Mouse (Mus musculus): ENCODE measurements at regions not wholly inside any gene's neighbourhood (a gene's known extent, or its start where the extent isn't known, plus 50 kb on each side); places are given as distances from the start of the nearest gene placed in this dataset.
A peak's percentile ranks its signal among the peaks of the same experiment; 100 is the strongest.

DNA sequence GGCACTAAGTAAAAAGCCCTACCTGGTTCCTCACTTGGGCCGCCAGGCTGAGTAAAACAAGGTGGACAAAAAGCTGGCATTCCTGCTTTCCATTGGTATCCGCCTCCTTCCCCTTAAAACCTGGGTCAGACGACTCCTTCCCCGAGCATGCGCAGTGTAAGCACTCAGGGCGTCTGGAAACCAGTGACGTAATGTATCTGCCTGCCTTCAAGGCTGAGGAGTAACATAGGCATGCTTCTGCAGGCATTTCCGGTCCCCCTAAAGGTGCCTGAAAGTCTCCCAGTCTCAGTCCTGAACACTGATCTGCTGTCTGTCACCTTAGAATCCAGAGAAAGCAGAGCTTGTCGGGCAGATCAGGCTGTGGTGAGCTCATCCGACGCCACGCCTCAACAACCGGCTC is 140.7 kb downstream of the Cd24a start:
- DNase-seq (ENCODE audit: low spot score), result peak; percentile 24

DNA sequence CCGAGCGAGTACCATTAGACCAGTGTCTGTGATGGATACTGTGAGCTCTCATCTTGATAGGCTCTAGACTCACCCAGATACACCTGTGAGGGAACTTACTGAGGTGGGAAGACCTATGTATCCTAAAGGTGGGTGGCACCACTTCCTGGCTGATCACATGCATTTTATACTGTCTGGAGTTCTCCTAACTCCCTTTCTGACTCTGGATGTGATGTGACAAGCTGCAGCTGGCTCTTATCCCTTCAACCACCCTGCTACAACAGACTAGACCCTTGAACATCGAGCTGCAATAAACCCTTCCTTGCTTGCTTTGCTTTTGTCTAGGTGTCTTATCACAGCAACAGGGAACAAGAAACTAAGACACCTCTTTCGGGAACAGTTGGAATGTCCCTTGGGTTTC is 143.3 kb downstream of the Cd24a start:
- no peak for DNase-seq (ENCODE audit: low spot score)

DNA sequence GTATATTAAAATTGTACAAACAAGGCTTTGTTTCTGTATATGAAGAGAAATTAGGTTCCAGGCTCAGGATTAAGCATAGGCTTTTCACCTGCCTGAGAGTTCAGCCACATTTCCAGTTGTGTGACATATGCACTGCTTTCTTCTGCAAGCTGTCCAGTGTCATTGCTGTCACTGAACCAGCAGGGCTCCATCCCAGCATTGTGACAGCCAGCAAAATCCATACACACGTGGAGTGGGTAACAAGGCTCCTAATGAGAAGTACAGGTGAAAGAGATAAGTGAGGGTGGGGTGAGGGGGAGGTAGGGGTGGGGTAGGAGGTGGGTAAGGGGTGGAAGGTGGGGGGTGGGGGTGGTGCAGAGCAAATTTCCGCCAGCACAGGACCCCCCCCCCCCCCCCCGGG is 144.1 kb downstream of the Cd24a start:
- DNase-seq (ENCODE audit: low spot score), result no peak

DNA sequence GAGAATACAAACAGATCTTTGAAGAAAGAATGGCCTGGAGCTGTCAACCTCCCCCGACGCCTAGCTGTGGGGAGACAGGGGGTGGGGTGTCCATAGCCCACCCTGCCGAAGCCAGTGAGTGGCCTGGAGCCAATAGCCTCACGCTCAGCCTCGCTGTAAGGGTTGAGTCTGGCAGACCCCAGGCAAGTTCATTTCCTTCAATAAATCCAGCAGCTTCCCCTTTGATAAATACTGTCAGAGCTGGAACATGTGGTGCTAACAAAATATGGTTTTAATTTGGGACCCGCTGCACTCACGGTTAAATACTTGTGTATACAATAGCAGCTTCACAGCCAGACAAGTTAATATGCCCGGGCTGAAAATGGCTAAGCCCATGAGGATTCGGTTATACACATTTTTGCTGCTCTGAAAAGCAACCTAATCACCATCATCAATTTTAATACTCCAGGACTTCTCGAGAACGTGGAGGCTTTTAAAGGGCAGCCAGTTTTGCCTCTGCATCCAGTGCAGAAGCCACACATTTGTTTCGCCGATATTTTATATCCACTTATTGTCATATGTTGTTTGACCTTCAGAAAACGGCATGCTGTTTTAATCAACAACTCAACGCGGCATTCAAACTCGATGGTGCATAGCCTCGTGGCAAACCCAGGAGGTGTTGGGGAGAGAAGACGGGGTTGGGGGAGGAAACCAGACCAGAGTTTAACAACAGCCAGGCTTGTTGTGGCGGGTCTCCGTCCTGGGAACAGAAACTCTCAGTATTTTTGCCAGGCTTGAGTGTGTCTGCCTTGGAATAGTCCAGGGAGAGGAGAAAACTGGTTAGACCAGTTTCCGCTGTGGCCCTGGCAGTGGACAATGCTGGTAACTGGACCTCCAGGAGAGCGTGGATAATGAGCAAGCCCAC is 144.9 kb downstream of the Cd24a start:
- peak; percentile 31 for DNase-seq (ENCODE audit: low spot score)

DNA sequence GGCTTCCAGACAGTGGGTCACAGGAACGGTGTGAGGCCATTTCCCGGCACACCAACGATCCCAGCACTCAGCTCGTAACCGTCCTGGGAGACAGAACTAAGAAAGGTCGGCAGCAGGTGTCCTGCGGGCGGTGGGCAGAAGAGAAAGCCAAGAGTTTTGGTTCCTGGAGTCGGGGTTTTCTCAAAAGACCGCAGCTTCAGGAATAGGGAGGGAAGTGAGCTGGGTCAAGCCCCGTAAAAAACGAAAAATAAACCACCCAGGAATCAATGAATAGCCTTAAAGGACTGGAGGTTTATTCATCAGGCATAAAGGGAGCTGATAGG is 145.5 kb downstream of the Cd24a start:
- no peak for DNase-seq (ENCODE audit: low spot score)

DNA sequence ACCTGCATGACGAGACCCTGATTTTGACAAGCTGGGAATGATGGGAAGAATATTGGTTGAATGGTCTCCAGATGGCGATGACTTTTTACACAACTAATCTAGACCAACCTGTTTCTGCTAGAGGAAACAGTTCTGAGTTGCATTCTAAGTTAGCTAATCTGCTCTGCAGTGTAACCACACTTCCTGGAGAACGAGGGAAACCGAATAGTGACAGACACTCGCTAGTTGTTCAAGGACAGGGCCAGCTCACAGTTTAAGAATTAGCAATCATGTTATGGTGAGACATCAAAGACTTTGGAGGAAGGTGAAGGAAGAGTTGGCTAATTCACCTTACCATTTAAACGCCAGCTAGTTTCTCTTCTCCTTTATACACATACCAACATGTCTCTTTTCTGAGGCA is 149.7 kb downstream of the Cd24a start:
- DNase-seq (ENCODE audit: low spot score), result no peak

DNA sequence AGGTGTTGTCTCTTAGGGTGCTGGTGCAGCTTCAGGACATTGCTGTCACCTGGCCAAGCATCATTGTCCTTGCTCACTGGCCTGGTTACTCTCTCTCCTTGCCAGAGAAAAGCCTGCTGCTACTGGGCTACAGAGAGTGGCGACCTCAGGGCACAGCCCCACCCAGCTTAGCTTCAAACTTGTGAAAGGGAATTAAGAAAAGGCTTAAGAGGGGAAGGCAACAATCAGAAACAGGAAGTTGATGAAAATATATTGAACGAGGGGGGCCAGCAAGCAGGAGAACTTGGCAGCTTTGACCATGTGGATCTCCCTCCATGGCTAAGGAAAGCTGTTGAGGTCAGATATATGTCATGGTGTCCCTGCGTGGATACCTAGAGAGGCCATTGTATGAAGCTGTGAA is 151.1 kb downstream of the Cd24a start:
- DNase-seq (ENCODE audit: low spot score), result no peak

DNA sequence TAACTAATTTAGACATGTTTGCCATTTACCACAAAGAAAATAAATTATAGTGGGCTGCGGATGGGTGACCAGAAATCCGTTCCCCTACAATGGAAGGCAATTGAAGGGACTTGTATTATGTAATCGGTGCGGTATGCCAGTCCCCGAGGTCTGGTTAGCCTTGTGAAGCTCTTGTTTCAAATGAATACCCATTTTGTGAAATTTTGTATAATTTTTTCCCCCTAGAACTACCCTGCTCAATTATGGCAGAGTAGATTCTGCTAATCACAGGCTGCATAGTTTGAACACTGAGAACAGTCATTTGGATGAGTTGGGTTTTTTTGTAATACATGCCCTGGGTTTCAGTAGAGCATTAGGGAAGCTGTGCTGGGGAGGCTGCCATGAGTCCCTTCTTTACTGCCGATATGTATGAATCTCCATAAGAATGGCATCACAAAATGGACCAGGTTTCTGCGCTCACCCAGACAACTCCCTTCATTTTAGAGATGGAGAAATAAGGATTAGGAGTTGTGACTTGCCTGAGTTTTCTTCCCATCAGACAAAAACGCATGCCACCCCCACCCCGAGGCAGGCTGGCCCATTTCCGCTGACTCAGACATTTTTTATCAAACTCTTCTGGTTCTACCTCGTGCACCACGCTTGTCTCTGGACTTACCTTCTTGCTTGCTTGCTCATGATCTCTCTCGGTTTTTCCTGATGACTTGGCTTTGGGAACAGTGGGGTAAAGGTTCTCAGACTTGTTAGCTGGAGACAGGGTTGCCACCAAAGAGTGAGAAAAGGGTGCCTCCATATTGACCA is 155.7 kb downstream of the Cd24a start:
- DNase-seq (ENCODE audit: low spot score), result no peak

DNA sequence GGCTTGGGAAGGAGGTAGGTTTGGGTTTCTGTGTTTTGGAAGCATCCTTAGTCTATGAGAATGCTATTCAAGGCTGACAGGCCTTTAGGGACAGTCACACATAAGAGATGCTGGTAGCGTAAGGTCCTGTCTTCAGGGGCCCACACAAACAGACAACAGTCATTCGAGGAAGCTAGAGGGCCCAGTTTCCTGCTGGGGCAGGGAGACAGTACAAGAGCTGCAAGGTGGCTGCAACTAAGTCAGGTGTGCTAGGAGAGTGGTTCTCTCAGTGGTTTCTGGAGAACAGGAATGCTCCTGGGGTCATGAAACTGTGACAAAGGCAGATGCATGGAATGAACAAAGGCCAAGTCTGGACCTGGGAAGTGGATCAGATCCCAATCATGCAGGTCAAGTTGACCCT is 161.1 kb downstream of the Cd24a start:
- DNase-seq (ENCODE audit: low spot score), result no peak

DNA sequence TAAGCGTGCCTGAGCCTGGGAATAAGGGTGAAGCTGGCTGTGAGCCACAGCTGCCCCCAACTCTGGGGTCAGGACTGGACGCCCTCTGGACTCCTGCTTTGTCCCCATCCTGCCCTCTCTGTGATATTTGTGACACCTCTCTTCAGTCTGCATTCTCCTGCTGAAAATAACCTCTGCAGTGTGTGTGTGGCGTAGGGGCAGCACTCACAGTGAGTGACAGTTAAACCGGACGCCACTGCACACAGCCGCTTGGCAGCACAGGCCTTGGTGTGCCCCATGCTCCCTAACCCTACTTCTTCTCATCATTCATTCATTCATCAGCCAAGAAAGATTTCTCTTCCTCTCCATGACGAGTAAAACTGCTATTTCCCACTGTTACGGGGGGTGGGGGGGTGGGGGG is 161.6 kb downstream of the Cd24a start:
- no peak for DNase-seq (ENCODE audit: low spot score)

DNA sequence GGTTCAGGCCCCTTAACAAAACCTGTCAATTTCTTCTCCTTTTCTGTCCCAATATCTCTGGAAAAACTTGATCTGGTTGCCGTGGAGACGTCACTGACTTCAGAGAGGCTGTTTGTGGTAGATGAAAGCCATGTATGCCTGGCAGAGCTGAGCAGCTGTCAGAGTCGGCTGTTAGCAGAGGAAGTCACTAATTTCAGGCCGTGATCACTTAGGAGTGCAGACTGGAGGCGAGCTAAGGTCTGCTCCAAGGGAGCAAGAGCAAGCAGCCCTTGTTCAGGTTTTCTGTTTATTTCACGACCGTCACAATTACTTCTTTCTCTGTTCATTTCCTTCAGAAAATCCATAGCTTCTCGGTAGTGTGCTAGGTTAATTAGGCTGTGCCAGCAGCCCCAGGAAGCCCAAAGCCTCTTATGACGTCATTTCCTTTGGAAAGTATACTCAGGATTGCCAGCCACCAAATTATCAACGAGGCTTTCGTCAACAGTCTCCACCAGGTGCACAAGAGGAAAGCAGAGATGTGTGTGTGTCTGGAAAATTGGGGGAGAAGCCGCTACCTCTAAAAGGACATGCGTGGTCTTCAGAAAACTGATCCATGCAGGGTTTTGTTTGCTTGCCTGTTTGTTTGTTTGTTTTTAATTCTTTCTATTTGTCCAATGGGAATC is 161.2 kb downstream of the Qrsl1 start:
- DNase-seq (ENCODE audit: low spot score), result no peak

DNA sequence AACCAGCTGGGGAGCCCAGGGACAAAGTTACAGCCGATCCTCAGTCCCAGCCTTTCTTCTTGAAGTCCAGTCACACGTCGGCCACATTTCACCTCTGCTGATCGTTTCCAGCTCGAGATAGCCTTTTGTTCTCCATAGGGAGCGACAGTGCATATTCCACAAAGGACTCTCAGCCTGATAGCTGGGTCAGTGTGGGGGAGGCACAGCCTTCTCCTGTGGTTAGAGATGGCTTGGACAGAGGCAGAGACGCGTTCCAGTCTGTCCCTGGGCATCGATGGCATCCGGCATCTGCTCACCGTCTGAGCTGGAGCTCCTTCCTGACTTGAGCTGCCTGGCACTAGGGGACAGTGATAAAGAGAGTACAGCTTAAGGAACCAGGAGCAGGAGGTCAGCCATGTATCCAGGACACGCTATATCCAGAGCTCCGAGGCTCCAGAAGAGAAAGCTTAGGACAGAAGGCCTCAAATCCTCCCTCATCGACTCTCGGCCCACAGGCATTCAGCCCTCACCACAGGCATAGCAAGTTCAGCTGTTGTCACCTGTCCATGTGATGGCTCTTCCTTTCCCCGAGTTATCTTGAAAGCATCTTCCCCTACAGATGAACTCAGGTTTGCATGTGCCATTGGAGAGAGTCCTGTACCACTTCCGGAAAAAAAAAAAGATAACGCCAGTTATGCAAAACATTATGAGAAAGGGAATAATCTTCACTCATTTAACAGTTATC is 160.0 kb downstream of the Qrsl1 start:
- DNase-seq (ENCODE audit: low spot score), result no peak

DNA sequence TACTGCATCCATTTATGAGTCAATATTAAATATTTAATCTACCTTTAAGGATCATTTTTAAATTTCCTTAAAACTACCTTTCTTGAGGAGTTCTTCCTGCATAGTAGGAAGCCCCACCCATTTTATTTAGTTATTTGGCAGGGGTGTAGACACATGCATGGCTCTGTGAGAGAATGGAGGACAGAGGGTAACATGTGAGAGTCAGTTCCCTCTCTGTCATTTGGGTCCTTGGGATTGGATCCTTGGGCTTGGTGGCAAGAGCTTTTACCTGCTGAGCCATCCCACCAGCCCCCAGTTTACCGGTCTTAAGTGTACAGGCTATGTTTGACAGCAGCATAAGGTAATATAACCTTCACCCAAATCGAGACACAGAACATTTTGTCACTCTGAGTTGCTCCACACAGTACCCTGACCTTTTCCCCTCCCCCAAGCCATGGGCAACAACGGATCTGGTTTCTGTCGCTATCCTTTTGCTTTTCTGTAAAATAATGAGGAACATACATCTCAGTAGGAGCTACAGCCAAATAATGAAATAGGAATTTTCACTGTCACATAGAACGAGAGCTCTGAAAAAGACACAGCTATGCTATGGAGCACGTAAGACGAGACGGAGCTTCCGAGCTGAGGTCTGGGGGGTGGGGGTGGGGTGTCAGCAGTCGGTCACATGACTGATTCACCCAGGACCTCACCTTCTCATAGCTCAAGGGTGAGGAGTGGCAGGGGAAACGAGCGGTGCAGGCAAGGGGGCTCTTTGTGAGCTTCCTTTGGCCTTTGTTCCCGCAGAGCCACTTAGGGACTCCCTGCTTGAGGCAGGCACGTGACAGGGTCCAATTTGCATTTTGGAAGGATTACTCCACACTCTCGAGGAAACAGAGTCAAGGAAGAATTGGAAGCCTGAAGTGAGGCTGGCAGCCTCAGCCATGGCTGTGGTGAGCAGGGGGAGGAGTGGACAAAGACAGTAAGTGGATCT is 159.2 kb downstream of the Qrsl1 start:
- no peak for DNase-seq (ENCODE audit: low spot score)

DNA sequence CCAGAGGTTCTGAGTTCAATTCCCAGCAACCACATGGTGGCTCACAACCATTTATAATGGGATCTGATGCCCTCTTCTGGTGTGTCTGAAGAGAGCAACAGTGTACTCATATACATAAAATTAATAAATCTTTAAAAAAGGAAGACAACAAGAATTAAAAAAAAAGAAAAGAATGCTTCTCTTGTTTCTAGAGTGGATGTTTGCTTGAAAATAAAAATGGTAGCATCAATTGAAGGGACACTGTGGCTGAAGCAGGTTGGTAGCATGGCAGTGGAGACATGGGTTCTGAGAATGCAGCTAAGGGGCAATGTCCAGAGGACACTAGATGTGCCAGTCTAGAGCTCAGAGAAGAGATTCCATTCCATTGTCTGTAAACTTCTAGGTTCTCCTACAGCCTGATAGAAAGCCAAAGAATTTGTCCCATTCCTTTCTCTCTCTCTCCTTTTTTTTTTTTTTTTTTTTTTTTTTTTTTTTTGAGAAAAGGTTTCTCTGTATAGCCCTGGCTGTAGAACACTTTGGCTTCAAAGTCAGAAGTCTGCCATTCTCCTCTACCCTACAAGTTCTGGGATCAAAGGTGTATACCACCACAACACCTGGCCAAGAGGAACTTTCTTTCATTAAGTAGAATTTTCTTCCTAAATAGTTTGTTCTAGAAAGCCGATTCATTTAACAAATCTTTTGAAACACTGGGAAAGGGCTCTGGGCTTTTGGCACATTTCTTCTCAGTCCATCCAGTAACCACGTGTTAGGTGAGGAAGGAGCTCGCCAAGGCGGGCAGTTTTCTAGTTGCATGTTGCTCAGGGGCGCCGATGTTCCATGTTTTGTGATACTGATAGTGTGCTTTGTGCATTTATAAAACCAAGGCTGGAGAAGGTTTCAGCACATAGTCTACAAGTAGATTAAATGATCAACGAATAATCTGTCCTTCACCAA is 158.1 kb downstream of the Qrsl1 start:
- DNase-seq (ENCODE audit: low spot score), result no peak

DNA sequence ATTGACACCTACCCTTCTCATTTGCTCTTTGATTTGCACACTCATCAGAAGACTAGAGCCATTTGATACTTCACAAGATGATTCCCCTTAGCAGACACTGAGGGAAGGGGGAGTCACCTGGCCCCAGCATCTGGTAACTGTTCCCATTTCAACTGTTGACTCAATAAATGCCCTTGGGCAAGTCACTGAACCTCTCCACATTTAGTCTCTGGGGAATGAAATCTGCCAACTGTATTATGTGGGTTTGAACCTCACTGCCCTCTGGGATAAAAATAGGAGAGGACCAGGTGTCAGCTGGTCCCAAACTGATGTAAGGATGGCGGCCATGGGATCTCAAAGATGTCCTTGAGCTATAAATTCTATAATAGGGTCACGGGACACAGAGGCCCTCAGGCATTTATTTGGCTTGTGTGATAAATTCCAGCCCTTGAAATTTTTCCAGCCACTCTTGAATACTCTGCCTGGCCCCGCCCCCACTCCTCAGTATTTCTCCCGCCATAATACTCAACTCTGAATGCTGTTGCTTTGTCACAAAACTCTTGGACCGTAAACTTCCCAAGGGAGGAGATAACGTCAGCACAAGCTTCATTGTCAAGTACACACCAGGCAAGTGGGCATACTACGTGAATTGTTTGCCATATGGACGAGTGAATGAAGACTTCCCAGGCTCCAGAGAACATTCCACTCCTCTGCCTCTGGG is 155.5 kb downstream of the Qrsl1 start:
- DNase-seq (ENCODE audit: low spot score), result no peak

DNA sequence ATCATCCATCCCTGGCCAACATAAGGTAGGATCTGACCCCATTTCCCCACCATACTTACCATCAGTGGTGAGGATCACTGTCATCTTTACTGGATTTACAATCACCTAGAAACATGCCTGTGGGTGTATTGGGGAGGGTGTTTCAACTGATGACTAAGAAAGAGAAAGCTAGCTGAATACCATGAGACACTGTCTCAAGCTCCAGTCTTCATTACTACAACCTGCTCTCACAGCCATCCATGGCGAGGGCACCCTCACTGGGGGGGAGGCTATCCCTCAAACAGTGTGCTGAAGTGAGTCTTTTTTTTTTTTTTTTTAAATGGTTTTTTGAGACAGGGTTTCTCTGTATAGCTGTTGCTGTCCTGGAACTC is 154.9 kb downstream of the Qrsl1 start:
- no peak for DNase-seq (ENCODE audit: low spot score)

DNA sequence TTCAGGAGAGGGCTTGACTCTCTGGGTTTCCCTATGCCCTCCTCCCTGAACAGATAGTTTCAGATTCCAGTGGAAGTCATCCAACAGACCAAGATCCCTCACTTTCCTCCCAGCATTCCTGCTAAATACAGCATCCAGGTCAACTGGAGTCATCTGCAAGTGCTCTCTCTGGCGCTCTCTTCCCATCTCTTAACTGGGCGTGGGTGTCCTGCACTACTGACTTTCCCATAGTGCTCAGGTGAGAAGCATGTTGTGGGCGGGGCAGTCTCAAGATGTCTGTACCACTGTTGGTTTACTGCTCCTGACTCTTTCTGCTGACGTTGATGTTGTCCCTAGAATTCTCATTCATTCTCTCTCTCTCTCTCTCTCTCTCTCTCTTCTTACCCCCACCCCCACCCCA is 154.0 kb downstream of the Qrsl1 start:
- no peak for DNase-seq (ENCODE audit: low spot score)

DNA sequence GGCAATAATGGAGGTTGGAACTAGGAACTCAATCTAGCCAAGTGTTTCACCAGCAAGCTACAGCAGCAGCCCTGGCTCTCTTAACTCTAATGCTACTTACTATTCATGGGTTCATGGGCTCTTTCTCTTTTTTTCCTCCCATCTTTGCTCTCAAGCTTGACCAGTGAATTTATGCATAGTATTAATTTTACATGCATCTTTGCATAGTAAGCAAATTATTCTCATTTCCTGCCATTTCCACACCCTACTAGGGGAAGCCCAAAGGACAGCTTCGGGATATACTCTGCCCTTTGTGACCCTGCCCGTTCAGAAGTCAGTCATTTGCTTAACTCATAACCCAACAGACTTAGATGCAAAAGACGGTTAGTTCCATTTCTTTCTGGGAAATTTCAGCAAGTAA is 153.2 kb downstream of the Qrsl1 start:
- DNase-seq (ENCODE audit: low spot score), result no peak

DNA sequence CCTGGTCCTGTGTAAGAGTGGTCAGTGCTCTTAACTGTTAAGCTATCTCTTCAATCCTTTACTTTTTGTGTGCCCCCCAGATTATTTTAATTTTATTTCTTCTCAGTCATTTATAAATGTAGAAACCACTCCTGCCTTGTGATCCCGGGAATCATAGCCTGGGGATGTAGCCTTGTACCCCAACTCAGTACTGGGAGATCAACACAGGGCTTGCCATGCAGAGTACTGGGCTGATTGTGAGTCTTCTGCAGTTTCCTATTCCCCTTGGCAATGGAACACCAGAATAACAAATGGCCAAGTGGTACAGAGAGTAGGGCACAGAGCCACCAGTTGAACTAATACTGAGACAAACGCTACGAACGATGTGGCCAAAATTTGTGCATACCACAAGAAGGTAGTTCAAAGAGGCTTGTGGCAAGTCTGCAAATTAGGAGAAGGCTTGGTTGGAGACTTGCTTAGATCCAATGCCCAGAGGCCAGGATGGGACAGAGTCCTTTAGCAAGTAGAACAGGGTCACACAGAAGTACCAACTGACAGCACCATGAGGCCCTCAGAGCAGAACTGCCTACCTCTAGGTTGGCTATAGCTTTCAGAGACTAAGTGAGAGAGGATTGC is 151.9 kb downstream of the Qrsl1 start:
- DNase-seq (ENCODE audit: low spot score), result no peak
